Mouse (Mus musculus) embryonic facial prominence, embryonic 11.5 days (tissue): ENCODE data around the gene Nsl1. TPM values are rescaled to one million over a fixed set of nuclear protein-coding genes. Genes with fewer than 3 reads are reported as not detected.
"Not testable (repeated sequence)": the region's sequence is repeated elsewhere in the genome, so short reads cannot be mapped to it uniquely, and the experiment has no call there.

Experiments
- ATAC-seq: fragments of 200-750 bp; cut with Nextera tagmentation; replicated peaks from 2 replicates; pipeline ENCODE4 v1.8.0; 2017; ENCODE audit warnings: low read depth; ENCODE audit not compliant: insufficient number of reproducible peaks, low FRiP score, low TSS enrichment
- DNase-seq: peaks from one replicate; pipeline ENCODE4 v3.0.0-alpha.2; 2015; ENCODE audit warnings: low spot score
- H3K27ac ChIP-seq: fragments of 300-500 bp; sonication (generic); replicated peaks from 2 replicates; pipeline ENCODE4 v1.5.1; 2014; ENCODE audit warnings: mild to moderate bottlenecking, low read depth, low read length, control low read depth
- H3K27me3 ChIP-seq: fragments of 300-500 bp; sonication (generic); 2 replicates; pipeline ENCODE4 v1.6.1; 2014; ENCODE audit warnings: mild to moderate bottlenecking, low read length, moderate library complexity, mixed read lengths; ENCODE audit not compliant: control insufficient read depth, insufficient read depth
- H3K36me3 ChIP-seq: fragments of 300-500 bp; sonication (generic); replicated peaks from 2 replicates; pipeline ENCODE4 v1.6.1; 2014; ENCODE audit warnings: low read depth, mild to moderate bottlenecking, low read length, moderate library complexity, mixed read lengths; ENCODE audit not compliant: control insufficient read depth, insufficient read depth
- H3K4me1 ChIP-seq: fragments of 300-500 bp; sonication (generic); 2 replicates; pipeline ENCODE4 v1.6.1; 2014; ENCODE audit warnings: low read length, mixed read lengths; ENCODE audit not compliant: control insufficient read depth, insufficient read depth
- H3K4me2 ChIP-seq: fragments of 300-500 bp; sonication (generic); 2 replicates; pipeline ENCODE4 v1.6.1; 2014; ENCODE audit warnings: low read depth, mild to moderate bottlenecking, control low read depth, low read length, moderate library complexity
- H3K4me3 ChIP-seq: fragments of 300-500 bp; sonication (generic); 2 replicates; pipeline ENCODE4 v1.5.1; 2014; ENCODE audit warnings: low read depth, low read length, control low read depth
- H3K9ac ChIP-seq: fragments of 300-500 bp; sonication (generic); replicated peaks from 2 replicates; pipeline ENCODE4 v1.6.1; 2014; ENCODE audit warnings: mild to moderate bottlenecking, control low read depth, low read length
- H3K9me3 ChIP-seq: fragments of 300-500 bp; sonication (generic); replicated peaks from 2 replicates; pipeline ENCODE4 v1.6.1; 2016; ENCODE audit warnings: mild to moderate bottlenecking, low read length, inconsistent platforms, mixed read lengths; ENCODE audit not compliant: control insufficient read depth
- WGBS: fragments of 180-500 bp; shearing (Covaris S2); extraction: QIAGEN DNeasy Blood & Tissue Kit; methylation state at CpG from one replicate; pipeline ENCODE4 v1.1.7; 2014; 5-methylcytosine and 5-hydroxymethylcytosine counted together
- polyA plus RNA-seq: library from polyadenylated mRNA; unstranded; fragments of >200 nt; fragmentation: Nextera tagmentation; extraction: Ambion mirVana; gene quantifications from 2 replicates; pipeline ENCODE4 v1.2.1, GENCODE M21; 2014

Gene Nsl1
- polyA plus RNA-seq: 23.4 and 25.1 TPM in 2 replicates

DNA sequence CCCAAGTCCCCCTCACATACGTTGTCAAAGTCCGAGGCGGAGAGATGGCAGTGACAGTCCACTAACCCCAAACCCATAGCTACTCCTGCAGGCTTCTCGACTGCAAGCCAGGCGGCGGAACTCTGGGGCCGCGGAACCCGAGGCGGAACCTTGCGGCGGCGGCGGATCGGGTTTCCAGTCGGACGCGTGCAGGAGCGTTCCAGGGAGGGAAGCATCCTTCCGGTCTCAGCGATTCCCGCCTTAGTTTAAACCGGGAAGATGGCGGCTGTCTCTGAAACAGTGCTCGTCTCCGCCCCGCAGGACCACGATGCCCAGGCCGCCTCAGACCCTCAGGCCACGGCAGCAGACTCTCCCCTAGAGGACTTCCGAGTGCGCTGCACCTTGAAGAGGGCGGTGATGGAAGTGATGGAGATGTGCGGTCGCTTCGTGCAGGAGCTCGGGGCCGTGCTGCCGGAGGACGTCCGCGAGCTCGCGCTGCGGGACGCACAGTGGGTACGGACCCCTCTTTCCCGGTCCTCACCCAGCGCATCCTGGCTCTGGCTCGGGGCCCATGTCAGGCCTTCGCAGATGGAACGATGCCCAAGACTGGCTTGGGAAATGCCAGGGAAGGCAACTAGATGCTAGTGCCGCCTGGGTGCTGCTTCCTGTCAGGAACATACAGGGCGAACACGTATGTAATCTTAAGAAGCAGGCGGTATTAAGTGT is at the start of gene Nsl1, which contains the start of gene Tatdn3:
Gene Nsl1, plus strand, starts transcription at position 232 of the 705 bp plus-strand sequence.
Gene Tatdn3, minus strand, starts transcription at position 152 of the 705 bp plus-strand sequence.
- Histone ChIP-seq H3K4me2 (peak within 1 kb of the TSS; percentile 62), H3K9me3 (no peaks in the 10 kb centered on the region), H3K27me3 (no peaks in the 10 kb centered on the region), H3K36me3 (no peaks in the 10 kb centered on the region; the same call in 1 of the 2 replicates), H3K4me3 (peak within 1 kb of the TSS; percentile 92), H3K9ac (peak within 1 kb of the TSS; percentile 90), H3K4me1 (no peaks in the 10 kb centered on the region; the same call in 1 of the 2 replicates), H3K27ac (peak within 1 kb of the TSS; percentile 47; the same call in 1 of the 2 replicates)
- under 1% methylated on average over 55 of the region's 56 CpGs for WGBS
- DNase-seq (peak; percentile 86), ATAC-seq (peak; percentile 88)

DNA sequence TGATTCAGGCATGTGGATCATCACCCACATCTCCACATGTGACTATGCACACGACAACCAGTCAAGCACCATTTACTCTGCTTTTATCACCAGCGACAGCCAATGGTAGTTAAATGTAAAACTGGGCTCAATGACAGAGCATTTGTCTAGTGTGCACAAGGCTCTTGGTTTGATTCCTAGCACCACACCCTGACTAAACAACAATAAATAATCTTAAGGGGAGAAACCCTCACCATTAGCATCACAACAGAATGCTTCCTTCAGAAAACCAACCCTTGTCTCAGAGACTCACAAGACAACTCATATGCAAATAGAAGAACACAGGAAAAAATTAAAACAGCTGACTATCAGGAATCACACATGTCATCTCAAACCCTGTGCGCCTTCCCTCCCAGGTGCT is 48.5 kb upstream of the Nsl1 start:
- H3K27ac ChIP-seq: no peak overlapping the region
- no peak for ATAC-seq
- H3K27me3 ChIP-seq: no peaks in the 10 kb centered on the region
- H3K4me3 ChIP-seq: no peak overlapping the region
- no peak for DNase-seq
- no peaks in the 10 kb centered on the region; the same call in 1 of the 2 replicates for H3K36me3 ChIP-seq
- no peak overlapping the region for H3K9ac ChIP-seq
- no peaks in the 10 kb centered on the region for H3K9me3 ChIP-seq
- WGBS: 90% methylated on average over 3 of the region's 3 CpGs
- no peak overlapping the region for H3K4me2 ChIP-seq
- H3K4me1 ChIP-seq: no peaks in the 10 kb centered on the region

DNA sequence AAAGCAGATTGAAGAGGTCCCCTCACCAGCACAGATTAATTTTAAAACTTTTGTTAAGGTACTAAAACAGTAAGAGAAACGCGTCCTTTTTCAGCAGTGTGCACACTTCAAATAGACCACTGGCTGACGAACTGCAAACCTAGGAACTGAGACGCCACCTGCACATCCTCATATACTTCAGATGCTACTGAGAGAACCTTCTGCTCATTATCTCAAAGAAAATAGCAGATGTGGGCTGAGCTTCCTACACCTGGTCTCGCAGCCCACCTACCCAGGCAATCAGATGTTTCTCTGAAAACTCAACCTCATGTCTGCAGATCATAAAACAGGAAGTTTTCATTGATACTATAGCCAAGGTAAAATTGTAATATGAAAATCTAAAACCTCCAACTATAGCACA is 43.0 kb upstream of the Nsl1 start:
- H3K4me1 ChIP-seq: no peaks in the 10 kb centered on the region
- WGBS: 92% methylated on average over 5 of the region's 5 CpGs
- H3K9me3 ChIP-seq: no peaks in the 10 kb centered on the region
- no peak overlapping the region for H3K4me3 ChIP-seq
- no peak overlapping the region for H3K4me2 ChIP-seq
- DNase-seq (no peak), ATAC-seq (no peak)
- no peaks in the 10 kb centered on the region for H3K36me3 ChIP-seq
- no peak overlapping the region for H3K27ac ChIP-seq
- no peaks in the 10 kb centered on the region for H3K27me3 ChIP-seq
- no peak overlapping the region for H3K9ac ChIP-seq

DNA sequence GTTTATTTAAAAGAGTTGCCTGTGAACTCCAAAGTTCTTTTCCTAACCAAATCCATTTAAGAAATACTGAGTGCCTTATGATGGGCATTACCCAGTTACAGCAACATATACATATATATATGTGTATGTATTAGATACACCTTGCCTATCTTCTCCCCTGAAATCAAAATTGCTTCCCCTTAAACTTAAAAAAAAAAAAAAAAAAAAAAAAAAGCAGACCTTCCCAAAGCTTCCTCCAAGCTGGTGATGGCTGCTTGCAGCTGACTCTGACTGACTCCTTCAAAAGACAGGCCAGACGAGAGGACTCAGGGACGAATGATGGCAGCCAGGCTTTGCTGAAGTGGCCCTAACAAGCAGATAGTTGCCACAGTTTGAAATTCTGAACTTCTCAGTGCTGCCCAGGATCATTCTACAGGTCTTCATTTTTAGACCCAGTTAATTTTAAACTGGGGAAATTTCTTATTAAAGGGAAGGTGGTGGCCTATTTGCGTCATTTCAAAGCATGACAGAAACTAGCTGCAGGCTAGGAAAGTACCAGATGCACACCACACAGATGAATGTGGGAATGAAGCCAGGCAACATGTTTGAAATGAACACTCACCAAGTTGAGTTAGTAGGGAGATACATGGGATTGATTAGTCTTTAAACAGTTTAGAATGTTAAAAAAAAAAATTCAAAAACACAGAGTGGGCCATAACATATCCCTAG is 42.4 kb upstream of the Nsl1 start:
- Histone ChIP-seq H3K4me2 (no peak overlapping the region), H3K36me3 (no peaks in the 10 kb centered on the region), H3K9me3 (no peaks in the 10 kb centered on the region), H3K27ac (no peak overlapping the region), H3K9ac (no peak overlapping the region), H3K4me1 (no peaks in the 10 kb centered on the region), H3K27me3 (no peaks in the 10 kb centered on the region), H3K4me3 (no peak overlapping the region)
- 80% methylated on average over 3 of the region's 3 CpGs for WGBS
- DNase-seq (no peak), ATAC-seq (no peak)

DNA sequence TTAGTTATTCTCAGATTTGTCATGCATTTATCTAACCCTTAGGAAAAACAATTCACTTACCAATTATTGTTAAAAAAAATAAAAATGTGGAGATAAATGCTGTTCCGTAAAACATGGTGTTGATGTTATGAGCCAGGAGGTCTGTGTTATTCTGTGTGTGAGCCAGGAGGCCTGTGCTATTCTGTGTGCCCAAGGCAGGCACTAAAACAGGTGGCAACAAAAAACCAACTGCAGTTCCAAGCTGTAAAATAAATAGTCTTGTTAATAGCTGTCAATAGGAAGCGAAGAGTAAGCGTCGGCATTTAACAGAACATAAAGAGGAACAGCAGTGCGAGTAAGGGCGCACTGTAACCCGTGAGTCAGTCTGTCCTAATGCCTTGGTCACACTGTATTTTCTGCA is 41.8 kb upstream of the Nsl1 start:
- Histone ChIP-seq H3K36me3 (no peaks in the 10 kb centered on the region), H3K9ac (no peak overlapping the region), H3K4me1 (no peaks in the 10 kb centered on the region), H3K4me2 (no peak overlapping the region), H3K4me3 (no peak overlapping the region), H3K9me3 (no peaks in the 10 kb centered on the region), H3K27me3 (no peaks in the 10 kb centered on the region), H3K27ac (no peak overlapping the region)
- ATAC-seq: no peak
- no peak for DNase-seq
- 88% methylated on average over 7 of the region's 7 CpGs for WGBS

DNA sequence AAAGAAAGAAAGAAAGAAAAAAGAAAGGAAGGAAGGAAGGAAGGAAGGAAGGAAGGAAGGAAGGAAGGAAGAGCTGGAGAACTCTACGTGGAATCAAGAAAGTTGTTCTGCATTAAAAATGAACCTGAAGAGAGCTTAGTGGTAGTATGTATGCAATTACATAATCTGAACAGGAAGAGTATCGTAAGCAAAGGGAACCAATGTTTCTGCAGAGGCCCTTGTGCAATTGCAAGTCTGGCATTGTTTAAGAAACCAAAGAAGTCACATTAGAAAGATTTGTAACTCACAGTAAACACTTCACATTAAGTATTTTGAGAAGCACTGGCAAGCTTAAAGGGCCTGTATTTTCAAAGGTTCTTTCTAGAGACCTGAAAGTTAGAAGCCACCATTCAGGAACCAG is 39.7 kb upstream of the Nsl1 start:
- Histone ChIP-seq H3K4me3 (no peak overlapping the region), H3K4me2 (no peak overlapping the region)
- WGBS: 79% methylated on average over 2 of the region's 2 CpGs

DNA sequence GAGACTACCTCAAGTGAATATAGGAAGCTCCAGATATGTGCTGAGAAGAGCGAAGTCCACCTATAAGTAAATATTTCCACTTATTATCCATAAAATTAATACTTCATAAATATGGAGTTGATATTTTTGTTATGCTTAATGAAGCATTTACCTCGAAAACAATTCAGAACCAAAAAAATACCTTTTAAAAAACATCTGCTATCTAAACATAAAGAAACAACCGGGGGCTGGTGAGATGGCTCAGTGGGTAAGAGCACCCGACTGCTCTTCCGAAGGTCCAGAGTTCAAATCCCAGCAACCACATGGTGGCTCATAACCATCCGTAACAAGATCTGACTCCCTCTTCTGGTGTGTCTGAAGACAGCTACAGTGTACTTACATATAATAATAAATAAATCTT is 39.0 kb upstream of the Nsl1 start:
- H3K4me1 ChIP-seq, H3K9ac ChIP-seq, ATAC-seq, H3K9me3 ChIP-seq, H3K36me3 ChIP-seq, DNase-seq, H3K27me3 ChIP-seq, H3K27ac ChIP-seq, H3K4me3 ChIP-seq, H3K4me2 ChIP-seq: not testable (repeated sequence)
- WGBS: 92% methylated on average over 5 of the region's 6 CpGs

More for the DNA sequence above, 39.7 kb upstream of the Nsl1 start:
- DNase-seq (no peak), ATAC-seq (no peak)
- no peak overlapping the region for H3K27ac ChIP-seq
- H3K9me3 ChIP-seq: no peaks in the 10 kb centered on the region
- no peaks in the 10 kb centered on the region for H3K27me3 ChIP-seq
- no peaks in the 10 kb centered on the region for H3K4me1 ChIP-seq
- no peaks in the 10 kb centered on the region for H3K36me3 ChIP-seq
- H3K9ac ChIP-seq: no peak overlapping the region
